Mouse (Mus musculus) 416B (cell line): ENCODE measurements around the gene Slc35e3.
A peak's percentile ranks its signal among the peaks of the same experiment; 100 is the strongest.
"Not testable (repeated sequence)": the region's sequence is repeated elsewhere in the genome, so short reads cannot be mapped to it uniquely, and the experiment has no call there.

Experiments used
- DNase-seq: peaks from one replicate; pipeline ENCODE4 v3.0.0; 2011; ENCODE audit warnings: low read depth

Slc35e3 gene

DNA sequence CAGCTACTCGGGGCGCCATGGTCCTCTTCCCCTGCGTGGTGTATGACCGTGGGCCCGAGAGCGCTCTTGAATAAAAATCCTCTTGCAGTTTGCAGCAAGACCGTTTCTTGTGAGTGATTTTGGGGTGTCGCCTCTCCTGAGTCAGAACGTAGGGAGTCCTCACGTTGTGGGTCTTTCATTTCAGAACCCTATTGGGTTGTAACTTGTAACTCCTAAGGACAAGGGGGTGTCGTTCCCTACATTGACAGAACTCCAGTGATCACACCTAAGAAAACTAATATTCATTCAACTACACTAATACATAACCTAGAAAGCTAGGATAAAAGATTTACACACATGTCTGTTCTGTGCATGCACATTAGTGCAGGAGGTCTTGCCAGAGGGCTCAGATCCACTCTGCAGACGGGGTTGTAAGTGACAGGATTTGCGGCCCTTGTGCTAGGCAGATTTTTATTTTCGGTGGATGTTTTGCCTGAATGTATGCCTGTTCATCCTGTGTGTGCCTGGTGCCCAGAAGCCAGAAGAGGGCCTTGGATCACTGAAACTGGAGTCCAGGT, 3.7 kb upstream of the Slc35e3 start:
- no peak for DNase-seq

DNA sequence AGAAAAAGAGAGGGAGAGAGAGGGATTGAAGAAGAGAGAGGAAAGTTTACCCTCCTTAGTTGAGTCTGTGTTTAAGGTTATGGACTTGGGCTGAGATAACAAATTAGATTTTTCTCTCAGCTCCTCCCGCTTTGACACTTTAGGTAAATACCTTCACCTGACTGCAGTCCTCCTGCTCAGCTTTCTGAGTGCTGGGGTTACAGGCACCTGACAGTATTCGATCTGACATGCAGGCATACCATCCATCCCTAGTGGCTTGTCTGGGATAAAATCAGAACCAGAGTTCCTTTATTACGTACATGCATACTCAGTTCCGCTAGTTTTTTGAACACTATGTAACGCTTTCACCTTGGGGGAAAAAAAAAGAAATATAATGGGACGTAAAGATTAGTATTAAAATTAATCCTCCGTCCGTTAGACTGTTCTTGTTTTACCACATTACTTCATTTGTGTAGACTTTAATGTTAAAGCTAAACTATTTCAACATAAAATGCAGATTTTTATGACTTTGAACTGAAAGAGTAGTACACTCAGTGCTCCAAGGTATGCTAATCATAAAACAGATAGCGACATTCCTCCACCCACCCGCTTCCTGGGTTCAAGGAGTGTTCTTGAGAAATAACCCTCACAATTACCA, 3.0 kb upstream of the Slc35e3 start:
- no peak for DNase-seq

DNA sequence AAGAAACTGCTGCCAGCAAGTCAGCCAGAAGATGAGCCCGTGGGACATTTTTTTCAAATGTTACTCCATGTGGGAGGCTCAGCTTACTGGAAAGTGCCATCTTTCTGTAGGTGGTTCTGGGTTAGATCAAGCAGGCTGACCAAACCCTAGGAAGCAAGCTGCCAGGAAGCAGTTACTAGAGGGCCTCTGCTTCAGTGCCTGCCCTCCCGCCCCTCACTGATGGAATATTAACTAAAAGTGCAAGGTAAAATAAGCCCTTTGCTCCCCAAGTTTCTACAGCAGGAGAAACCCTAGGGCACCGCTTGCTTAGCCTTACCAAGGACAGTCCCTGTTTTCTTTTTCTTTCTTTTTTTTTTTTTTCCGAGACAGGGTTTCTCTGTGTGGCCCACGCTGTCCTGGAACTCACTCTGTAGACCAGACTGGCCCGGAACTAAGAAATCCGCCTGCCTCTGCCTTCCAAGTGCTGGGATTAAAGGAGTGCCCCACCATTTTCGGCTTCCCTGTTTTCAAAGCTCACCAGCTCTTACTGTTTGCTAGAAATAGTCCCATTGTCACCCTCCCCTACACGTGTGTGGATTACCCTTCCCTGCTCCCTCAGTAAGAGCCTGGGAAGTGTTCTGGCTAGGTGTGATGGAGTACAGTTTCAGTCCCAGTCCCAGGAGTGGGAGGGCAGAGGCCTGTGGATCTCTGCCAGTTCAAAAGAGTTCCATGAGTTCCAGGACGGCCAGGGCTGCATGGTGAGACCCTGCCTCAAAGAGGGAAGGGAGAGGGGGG, 2.3 kb upstream of the Slc35e3 start:
- no peak for DNase-seq

GRCm38 (mm10) chr10:117747711-117748110, 1.5 kb upstream of the Slc35e3 start:
- DNase-seq = no peak

DNA sequence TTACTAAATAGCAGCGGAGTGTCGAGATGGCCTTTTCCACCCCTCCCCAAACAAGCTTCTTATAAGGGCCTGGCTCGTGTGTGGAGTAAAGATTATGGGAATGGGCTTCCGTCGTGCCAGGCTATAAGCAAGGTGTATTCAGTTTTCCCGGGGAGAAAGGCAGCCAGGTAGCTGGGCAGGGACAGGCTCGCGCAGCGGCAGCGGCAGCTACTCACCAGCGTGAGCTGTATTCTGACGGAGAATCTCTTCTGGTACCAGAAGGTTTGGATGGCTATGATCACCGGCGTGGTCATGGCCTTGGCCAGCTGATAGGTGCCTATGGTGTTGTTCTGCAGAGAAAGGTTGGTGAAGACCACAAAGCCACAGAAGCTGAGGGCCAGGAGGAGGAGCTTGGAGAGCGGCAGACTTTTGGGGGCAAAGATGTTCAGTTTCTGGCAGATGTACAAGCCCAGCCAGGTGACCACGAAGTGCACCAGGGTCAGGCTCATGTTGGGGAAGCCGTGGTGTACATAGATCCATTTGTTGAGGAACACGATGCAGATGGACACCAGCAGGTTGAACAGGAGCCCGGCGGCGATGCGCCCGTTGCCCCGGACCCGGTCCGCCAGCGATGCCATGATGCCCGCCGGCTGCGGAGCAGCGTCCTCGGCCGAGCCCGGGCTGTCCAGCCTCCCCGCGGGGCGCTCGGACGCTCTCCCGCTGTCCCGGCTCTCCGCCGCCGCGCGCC, 432 bp downstream of the Slc35e3 start:
- not testable (repeated sequence) for DNase-seq

- DNase-seq = no peak
Measured at GRCm38 (mm10) chr10:117743917-117744316, 2.2 kb downstream of the Slc35e3 start.

- DNase-seq = no peak
Measured at GRCm38 (mm10) chr10:117743182-117743581, 3.0 kb downstream of the Slc35e3 start.

DNA sequence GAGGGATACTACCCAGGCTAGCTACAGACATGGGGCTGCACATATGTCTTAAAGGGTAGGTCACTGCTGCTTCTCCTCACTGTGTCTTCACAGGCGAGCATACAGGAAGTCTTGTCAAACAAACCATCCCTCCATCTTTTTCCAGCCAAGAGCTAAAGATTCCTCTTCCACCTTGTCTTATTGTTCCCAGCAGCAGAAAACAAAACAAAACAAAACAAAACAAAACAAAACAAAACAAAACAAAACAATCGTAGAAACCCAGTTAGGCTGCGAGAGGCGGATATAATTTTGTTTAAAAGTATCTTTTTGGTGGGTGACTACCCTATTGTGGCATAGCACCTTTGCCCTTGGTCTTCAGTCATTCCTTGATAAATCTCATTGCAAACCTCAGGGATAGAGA, 3.5 kb downstream of the Slc35e3 start:
- DNase-seq = no peak

GRCm38 (mm10) chr10:117741698-117742475, 4.3 kb downstream of the Slc35e3 start:
- DNase-seq = no peak

DNA sequence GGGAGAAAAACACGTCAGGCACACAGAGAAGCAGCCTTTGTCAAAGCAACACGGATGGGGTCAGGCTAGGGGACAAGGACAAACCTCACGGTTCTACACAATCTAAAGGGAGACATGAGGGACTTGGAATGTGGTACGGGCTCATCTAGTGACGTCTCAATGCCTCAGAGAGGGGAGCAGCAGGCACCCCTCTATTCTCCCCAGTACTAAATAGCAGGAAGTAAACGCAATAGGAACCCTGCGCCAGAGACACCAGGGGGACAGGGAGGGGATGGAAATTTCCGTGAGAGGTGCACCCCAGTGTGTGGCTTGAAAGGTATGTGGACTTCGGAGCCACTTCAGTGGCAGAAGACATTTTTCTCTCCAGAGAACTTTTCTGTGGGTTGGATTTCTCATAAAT, 5.2 kb downstream of the Slc35e3 start:
- DNase-seq = no peak

DNA sequence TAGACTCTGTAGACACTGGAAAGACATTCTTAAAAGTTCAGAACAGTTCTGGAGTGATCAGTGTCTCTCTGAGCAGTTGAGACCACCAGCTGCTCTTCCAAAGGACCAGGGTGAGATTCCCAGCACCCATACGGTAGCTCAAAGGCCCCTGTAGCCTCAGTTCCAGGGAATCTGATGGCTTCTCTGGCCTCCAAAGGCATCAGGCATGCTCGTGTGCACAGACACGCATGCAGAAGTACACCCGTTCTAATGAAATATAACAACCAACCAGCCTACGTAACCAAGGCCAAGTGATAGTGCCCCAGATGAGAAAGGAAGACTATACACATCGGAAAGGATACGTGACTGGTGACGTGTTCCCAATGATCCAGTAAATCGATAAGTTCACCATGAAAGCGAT, 6.0 kb downstream of the Slc35e3 start:
- no peak for DNase-seq

DNA sequence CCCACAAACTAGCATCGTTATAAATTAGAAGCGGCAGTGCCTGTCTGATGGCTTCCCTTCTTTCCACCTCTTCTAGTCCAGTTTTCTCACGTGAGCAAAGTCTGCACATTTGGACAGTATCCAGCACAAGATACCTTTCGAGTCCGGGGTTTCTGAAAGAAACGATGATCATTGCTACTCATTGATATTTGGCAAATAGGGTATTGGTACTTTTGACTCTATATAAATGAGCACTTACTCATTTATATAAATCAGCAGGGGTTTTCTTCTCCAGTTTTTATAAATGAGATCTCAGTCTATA, 6.6 kb downstream of the Slc35e3 start:
- no peak for DNase-seq

GRCm38 (mm10) chr10:117738928-117739647, 7.1 kb downstream of the Slc35e3 start:
- DNase-seq = no peak

DNA sequence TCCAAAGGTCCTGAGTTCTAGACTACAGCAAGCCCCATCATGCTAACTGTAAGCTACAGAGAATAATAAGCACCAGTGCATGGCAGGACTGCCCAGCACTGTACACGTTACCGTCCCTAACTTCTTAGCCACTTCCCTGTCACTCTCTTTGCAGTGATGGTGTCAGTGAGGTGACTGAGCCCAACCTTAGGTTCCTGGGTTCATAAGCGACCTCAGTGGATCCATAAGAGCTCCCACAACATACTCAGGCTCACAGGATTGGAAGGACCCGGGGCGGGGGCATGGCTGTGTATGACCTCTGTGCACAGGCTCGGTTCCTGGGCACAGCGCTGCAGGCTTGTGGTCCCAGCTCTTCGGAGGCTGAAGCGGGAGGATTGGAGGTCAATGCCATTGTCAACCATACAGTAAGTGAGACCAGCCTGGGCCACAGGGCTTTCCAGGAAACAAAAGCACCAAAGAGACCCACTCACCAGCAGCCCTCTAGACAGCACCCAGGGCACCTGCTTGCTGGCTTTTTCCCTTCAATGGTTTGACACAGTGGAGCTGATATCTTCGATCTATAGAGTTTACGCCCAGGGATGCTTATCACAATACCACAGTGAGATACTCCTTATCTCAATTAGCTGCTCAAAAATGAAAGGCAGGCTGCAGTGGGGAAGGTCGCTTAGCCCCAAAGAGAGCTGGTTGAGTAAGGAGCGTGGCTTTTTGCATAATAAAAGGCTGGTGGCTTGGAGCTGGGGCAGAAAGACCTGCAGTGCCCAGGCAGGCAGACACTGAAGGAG, 7.8 kb downstream of the Slc35e3 start:
- DNase-seq = peak; percentile 39

- DNase-seq = not testable (repeated sequence)
Measured at GRCm38 (mm10) chr10:117737498-117737897, 8.7 kb downstream of the Slc35e3 start.

DNA sequence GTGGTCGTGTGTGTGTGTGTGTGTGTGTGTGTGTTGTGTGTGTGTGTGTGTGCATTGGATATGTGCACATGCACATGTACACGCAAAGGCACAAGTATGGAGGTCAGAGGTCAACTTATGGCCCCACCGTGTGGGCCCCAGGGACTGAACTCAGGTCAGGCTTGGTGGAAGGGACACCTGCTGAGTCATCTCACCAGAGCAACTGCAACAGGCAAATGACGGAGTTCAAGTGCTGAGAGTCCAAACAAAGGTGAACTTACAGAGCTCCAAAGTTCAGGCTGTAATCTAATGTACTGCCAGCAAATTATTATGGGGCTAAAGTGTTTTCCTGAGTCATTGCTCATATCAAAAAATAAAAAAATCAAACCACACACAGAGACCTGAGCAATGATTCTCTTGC, 9.1 kb downstream of the Slc35e3 start:
- DNase-seq = no peak

DNA sequence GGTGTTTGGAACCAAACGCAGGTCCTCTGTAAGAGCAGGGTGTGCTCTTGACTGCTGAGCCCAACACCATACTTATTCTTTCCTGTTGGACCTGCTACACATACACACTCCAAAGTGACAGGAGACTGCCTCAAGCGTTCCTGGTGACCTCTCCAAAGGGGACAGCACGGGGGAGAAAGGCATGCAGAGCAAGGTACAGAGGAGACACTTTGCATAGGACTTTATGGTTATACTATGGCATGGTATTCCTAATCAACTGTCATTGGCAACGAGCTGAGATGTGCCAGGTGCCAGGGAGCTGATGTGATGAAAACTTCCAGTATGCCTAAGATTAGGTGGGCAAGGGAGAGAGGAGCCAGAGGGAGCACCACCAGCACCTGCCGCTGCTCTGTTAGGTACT, 9.6 kb downstream of the Slc35e3 start:
- DNase-seq = no peak

GRCm38 (mm10) chr10:117735396-117735795, 10.8 kb downstream of the Slc35e3 start:
- DNase-seq = not testable (repeated sequence)

- not testable (repeated sequence) for DNase-seq
Measured at GRCm38 (mm10) chr10:117734104-117734852, 11.9 kb downstream of the Slc35e3 start.

DNA sequence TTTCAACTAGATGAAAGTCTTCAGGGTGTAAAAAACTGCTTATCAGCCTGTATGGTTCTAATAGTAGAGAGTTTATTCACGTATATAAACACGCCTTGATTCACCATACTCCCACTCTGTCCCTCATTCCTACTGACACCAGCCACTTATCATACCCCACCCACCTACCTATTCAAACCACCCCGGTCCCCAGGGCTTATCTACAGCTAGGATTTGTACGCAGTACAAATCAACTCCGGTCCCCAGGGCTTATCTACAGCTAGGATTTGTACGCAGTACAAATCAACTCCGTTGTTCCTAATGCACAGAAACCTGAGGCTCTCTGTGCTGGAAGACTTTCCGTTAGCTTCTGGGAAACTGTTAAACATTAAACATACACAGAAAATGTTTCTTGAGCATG, 12.5 kb downstream of the Slc35e3 start:
- DNase-seq = not testable (repeated sequence)
